Mouse (Mus musculus): Measurements from ENCODE around the gene Notch3.
A peak's percentile ranks its signal among the peaks of the same experiment; 100 is the strongest.

Gene Notch3

DNA sequence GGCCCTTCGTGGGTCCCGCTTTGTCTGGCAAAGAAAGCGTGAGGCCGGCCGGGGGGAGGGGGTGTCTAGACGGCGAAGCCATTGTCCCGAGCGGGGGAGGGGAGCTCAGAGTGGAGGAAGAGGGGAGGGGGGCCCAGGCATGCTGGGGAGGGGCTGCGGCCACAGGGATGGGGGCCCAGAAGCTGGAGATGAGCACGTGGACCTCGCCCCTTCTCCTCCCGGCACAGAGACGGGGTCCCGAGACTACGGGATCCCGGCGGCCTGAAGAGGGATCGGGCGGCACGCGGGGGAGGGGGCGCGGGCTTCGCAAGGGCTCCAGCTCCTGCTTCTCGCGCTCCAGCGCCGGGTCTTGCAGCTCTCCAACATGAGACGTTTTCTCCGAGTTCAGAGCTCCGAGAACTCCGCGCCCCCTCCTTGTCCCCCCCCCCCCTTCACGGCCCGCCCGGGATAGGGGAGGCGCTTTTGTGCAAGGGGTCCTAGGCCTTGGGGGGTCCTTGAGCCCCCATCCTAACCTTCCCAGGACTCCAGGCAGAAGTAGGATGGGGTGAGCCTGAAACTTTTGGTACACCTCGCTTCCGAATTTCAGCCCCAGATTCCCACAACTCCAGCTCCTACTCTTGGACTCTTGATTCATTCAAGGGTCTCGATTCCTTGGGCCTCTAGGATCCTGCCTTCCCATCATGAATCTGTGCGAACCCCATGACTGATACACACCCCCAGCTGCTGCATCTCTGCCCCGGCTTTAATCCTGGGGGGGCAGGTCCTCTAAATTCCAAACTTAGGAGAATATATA is 653 bp downstream of the Notch3 start:
- DNase-seq (ENCODE audit: low spot score): peak; percentile 46

DNA sequence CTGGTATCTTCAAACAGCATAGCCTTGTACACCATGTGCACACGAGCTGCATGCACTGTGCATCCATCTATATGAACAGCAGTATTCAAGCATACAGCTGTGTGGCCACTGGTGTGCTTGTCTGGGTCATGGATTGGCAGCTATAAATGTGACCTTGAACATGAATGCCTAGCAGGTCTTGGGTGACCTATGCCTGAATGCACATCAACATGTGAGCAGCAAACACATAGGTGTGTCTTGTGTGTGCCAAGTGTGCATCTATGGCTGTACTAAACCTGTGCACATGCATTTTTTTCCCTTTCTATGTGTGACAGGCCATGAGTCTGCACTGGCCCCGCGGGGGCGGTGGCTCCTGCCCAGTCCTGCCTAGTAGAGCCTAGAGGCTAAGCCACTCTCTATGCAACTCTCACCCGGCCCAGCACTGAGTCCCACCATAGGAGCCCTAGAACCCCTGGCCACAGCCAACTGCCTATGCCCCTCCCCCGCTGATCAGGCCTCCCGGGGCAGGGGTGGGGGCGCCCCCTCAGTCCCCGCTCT is 1.3 kb downstream of the Notch3 start:
- no peak for DNase-seq (ENCODE audit: low spot score)

- DNase-seq (ENCODE audit: low spot score): no peak
Measured at GRCm38 (mm10) chr17:32164780-32165179, 1.9 kb downstream of the Notch3 start.

GRCm38 (mm10) chr17:32163910-32164650 is 2.6 kb downstream of the Notch3 start:
- no peak for DNase-seq (ENCODE audit: low spot score)

DNA sequence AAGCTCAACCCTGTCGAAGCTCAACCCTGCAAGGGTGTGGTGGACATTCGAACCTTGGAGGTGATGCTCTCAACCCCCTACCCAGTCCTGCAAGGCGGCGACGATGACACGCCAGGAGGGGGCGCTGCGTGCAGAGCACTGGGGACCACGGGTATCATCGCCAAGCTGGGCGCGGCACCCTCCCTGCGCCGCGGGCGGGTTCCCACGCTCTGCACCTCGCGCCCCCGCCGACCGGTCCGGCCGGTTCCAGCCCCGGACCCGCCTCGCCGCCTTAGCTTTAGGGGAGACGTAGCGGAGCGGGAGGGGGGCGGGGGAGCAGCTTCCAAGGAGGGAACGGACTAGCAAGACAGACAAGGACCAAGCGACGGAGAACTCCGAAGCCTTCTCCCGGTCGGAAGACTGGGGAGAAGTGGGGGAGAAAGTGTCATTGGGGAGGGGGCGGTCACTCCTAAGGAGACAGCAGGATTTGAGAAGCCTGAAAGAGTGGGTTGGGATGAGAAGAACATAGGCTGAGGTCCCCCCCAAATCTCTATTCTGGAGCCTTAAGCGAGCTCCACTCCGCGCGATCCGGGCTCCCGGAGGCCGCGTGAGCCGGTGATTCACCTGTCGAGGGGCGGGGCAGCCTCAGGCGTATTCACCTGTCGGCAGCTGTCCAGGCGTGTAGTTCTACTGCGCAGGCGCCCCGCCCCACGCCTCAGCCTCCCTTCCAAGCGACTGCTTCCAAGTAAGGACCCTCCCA is 4.4 kb downstream of the Notch3 start:
- peak; percentile 81 for DNase-seq (ENCODE audit: low spot score)

DNA sequence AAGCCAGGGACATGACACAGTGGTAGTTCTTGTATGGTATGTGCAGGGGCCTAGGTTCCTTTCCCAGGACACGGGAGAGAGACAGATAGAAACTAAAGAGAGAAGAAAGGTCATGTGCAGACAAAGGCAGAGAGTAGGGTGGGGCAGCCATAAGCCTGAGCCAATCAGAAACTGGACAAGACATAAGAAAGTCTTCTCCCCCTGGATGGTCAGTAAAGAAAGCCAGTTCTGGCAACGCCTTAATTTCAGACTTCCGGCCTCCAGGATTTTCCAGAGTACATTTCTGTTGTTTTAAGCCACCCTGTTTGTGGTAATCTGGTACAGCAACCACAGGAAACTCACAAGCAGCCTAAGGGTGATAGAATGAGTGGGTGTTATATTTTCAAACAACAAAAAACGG is 5.8 kb downstream of the Notch3 start:
- DNase-seq (ENCODE audit: low spot score): no peak

GRCm38 (mm10) chr17:32158841-32159240 is 7.8 kb downstream of the Notch3 start:
- no peak for DNase-seq (ENCODE audit: low spot score)

GRCm38 (mm10) chr17:32146718-32147117 is 19.9 kb downstream of the Notch3 start:
- DNase-seq (ENCODE audit: low spot score): no peak

DNA sequence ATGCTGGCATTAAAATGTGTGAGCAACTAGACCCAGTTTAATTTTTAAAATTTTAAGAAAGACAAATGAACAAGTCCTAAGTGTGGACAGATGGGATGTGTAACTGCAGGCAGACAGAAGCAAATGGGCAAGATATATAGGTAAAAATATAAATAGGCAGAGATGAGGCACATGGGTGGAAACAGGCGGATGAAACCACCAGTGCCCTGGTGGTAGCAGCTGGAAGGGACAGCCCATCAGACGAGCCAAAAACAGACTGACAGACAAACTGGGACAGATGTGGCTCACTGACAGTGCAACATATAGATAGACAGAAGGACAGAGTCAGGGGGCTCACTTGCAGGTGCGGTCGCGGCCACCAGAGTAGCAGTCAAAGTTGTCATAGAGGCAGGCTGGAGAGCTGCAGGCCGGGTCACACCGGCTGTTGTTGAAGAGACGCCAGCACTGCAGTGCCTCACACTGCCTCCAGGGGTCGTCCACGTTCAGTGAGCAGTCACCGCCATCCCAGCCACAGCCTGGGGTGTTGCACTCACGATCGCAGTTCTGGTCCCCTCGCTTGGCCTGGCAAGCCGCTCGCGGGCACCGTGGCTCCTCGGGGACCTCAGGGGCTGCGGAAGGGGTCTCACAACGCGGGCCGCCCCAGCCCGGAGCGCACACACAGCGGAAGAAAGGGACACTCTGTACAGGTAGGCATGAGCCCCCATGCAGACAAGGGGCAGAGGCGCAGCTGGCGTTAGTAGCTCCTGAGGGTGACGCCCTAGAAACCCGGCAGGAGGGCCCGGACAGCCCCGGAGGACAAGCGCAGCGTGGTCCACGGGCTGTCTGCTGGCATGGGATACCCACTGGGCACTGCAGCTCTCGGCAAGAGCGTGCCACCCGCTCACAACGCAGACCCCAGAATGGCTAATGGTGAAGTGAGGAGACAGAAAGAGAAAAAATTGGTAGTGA is 23.5 kb downstream of the Notch3 start:
- peak; percentile 82 for DNase-seq (ENCODE audit: low spot score)

DNA sequence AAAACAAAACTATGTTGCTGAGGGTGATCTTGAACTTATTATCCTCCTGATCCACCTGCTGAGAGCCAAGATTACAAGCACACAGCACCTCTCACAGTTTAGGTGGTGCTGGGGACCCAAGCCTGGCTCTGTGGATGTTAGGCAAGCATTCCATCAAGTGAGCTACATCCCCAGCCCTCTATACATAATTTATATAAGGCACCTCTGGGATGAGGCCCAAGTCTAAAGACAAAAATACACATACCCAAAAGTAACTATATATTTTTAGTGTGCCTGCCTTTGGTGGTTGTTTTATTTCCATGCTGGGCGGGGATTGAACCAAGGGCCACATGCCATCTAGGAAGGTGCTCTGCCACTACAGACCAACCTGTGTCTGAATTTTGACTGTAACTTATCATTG is 24.4 kb downstream of the Notch3 start:
- DNase-seq (ENCODE audit: low spot score): no peak

- no peak for DNase-seq (ENCODE audit: low spot score)
Measured at GRCm38 (mm10) chr17:32133375-32133774, 33.3 kb downstream of the Notch3 start.

- no peak for DNase-seq (ENCODE audit: low spot score)
Measured at GRCm38 (mm10) chr17:32132087-32132486, 34.6 kb downstream of the Notch3 start.

- DNase-seq (ENCODE audit: low spot score): no peak
Measured at GRCm38 (mm10) chr17:32130506-32130905, 36.1 kb downstream of the Notch3 start.

DNA sequence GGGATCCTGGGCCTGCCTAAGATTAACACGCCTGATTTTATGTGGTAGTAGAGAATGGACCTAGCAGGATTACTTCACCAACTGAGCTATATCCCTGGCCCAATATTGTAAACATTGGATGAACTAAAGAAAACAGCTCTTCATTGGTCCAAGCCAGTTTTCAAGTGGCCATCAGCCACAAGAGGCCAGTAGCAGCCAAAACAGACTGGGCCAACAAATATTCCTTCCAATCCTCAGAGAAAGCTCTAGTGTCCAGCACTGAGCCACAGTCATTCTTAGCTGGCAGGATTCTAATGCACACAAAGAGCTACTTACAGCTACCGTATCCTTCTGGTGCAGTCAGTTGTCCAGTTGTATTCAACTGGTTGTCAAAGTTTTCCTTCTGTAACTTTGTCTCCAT is 39.5 kb downstream of the Notch3 start:
- DNase-seq (ENCODE audit: low spot score): no peak

DNA sequence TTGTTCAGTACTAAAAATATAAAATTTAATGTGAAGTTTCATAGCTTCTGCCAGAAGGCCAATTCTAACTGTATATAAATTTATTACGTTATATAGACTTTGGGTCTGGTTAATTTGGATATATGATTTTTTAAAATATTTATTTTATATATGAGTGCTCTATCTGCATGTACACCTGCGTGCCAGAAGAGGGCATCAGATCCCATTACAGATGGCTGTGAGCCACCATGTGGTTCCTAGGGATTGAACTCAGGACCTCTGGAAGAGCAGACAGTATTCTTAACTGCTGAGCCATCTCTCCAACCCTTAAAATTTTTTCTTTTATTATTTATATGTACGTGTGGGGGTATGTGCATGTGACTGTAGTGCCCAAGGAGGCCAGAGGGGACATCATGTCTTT is 41.2 kb downstream of the Notch3 start:
- no peak for DNase-seq (ENCODE audit: low spot score)

DNA sequence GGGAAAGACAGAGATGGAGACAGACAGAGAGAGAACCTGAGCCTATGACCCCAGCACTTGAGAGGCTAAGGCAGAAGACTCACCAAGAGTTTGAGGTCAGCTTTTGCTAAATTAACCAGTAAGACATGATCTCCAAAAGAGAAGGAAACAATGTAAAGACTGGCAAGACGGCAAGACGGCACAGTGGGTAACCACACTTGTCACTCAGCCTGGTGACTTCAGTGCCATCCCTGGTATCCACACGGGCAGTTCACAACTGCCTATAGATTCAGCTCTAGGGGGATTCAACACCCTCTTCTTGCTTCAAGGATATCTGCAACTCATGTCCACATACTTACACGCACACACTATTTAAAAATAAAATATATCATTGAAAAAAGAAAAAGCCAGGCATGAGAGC is 43.1 kb downstream of the Notch3 start:
- DNase-seq (ENCODE audit: low spot score): no peak

DNA sequence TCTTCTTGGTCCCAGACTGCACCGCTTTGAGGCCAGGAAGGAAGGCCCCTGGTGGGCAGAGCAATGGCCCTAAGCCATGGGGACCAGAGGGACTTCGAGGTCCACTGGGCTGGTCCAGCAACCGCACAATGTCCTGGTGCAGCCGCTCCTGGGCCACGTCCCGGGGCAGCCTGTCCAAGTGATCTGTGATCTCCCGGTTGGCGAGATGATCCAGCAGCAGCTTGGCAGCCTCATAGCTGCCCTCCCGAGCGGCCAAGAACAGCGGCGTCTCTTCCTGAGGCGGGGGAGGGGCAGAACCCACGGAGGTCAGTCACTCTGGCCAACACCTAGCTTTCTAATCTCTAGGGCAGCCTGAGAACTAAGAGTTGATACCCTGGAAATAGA is 44.1 kb downstream of the Notch3 start:
- DNase-seq (ENCODE audit: low spot score): no peak

DNA sequence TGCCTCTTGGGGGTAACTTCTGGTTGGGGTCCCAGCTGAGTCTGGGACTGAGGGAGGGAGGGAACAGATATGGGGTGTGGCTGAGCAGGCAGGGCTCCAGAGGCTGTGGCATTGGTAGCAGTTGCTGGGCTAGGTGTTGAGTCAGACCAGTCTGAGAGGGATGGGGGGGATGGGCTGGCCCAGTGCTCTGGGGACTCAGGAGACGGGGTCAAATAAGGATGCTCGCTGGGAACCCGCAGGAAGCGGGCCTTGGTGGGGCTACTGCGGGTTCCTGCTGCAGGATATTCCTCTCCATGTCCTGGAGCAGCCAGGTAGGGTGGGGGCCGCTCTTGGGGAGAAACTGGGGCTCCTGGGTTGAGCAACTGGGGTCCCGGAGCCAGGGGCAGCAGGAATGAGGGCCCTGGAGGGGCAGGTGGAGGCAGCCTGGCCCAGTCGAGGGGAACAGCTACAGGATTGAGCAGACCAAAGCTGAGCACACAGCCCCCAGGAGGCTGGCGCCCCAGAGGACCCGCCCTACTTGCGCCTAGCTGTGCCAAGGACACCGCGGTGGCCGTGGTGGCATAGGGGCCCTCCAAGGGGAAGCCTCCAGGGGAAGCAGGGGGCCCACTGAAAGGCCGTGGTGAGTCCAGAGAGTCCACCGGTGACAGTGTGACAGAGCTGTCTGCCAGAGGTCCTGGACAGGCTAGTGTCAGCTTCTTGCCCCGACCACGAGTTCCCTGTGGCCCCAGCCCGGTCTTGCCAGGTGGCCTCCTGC is 44.6 kb downstream of the Notch3 start:
- DNase-seq (ENCODE audit: low spot score): no peak

DNA sequence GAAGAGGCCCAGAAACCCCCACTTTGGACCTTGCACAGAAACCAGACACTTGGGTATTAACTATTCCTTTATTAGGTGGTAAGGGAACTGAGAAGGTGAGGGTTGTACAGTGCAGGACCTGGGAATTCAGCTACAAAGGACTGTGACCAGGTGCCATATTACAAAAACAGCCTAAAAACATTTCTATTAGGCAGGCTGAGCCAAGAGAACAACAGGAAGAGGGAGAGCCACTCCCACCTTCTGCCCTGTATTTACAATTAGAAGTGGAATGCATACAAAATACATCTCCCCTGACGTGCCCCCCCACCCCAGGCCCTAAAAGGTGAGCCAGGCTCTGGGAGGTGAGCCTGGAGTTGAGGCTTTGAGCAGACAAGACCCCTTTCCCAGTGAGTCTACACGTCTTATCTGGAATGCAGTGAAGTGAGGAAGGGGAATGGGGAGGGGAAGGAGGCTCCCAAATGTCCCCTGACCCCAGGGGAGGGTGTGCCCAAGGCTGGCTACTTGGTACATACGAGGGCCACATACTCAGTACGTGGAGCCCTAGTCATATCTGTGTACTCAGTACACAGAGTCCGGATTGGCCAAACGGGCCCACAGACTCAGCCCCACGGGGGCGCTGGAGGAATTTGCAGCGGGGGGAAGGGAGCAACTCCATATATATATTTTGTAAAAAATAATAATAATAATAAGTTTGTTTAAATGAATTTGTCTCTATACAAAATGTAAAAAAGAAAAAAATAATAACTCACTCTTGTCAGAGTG is 45.7 kb downstream of the Notch3 start:
- DNase-seq (ENCODE audit: low spot score): no peak

DNA sequence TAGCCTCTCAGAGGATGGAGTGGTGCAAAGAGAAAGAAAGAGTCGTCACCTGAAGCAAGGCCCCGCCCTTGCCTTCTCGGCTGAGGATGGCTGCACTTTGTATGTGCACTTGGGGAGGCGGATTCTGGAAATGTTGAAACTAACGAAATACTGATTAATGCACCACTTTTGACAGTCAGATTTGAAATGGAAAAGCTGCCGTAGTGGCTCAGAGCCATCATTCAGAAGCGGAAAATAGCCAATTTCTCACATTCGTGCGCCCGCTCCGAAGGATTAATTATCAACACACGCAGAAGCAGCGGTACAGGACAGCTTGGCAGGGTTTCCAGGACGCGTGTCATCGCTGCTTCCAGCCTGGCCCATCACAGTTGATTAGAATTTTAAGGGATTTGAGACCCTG is 47.5 kb downstream of the Notch3 start:
- DNase-seq (ENCODE audit: low spot score): no peak

All from urinary bladder, postnatal 25 days (tissue).